Mouse (Mus musculus) forebrain, embryonic 13.5 days (tissue): ENCODE measurements around the gene Fndc3b. TPM values are rescaled to one million over a fixed set of nuclear protein-coding genes. Genes with fewer than 3 reads are reported as not detected.

Experiments used
- ATAC-seq: fragments of 200-750 bp; cut with Nextera tagmentation; 2 replicates; pipeline ENCODE4 v1.8.0; 2017
- H3K27ac ChIP-seq: fragments of 300-500 bp; sonication (generic); 2 replicates; pipeline ENCODE4 v1.5.1; 2015; ENCODE audit warnings: inconsistent platforms, mild to moderate bottlenecking, moderate library complexity
- H3K27me3 ChIP-seq: fragments of 300-500 bp; sonication (generic); 2 replicates; pipeline ENCODE4 v1.6.1; 2015; ENCODE audit warnings: mild to moderate bottlenecking, inconsistent platforms
- H3K36me3 ChIP-seq: fragments of 300-500 bp; sonication (generic); 2 replicates; pipeline ENCODE4 v1.6.1; 2015; ENCODE audit warnings: mild to moderate bottlenecking, inconsistent platforms; ENCODE audit not compliant: poor library complexity, severe bottlenecking
- H3K4me1 ChIP-seq: fragments of 300-500 bp; sonication (generic); 2 replicates; pipeline ENCODE4 v1.6.1; 2015; ENCODE audit warnings: inconsistent platforms
- H3K4me2 ChIP-seq: fragments of 300-500 bp; sonication (generic); 2 replicates; pipeline ENCODE4 v1.6.1; 2015; ENCODE audit warnings: inconsistent platforms, mild to moderate bottlenecking, moderate library complexity
- H3K4me3 ChIP-seq: fragments of 300-500 bp; sonication (generic); 2 replicates; pipeline ENCODE4 v1.5.1; 2015; ENCODE audit warnings: mild to moderate bottlenecking, inconsistent platforms
- H3K9ac ChIP-seq: fragments of 300-500 bp; sonication (generic); 2 replicates; pipeline ENCODE4 v1.6.1; 2015; ENCODE audit warnings: mild to moderate bottlenecking, inconsistent platforms
- H3K9me3 ChIP-seq: fragments of 300-500 bp; sonication (generic); replicated peaks from 2 replicates; pipeline ENCODE4 v1.6.1; 2016; ENCODE audit warnings: inconsistent platforms
- WGBS: fragments of 180-500 bp; shearing (Covaris S2); methylation state at CpG from one replicate; pipeline ENCODE4 v1.1.7; 2015; 5-methylcytosine and 5-hydroxymethylcytosine counted together
- polyA plus RNA-seq: library from polyadenylated mRNA; unstranded; fragments of >200 nt; fragmentation: Nextera tagmentation; extraction: Ambion mirVana; gene quantifications from 2 replicates; pipeline ENCODE4 v1.2.1, GENCODE M21; 2015

Fndc3b gene
- polyA plus RNA-seq, 1 experiment from 2014 or later: 5.6 TPM

- 0 out of 2 replicates have a peak, but pooled peaks cover 6% of the 10 kb centered on the region for H3K4me1 ChIP-seq
- WGBS: 89% methylated on average over 8 of the region's 8 CpGs
- no peak overlapping the region for H3K27ac ChIP-seq
- no peaks in the 10 kb centered on the region for H3K9me3 ChIP-seq
- ATAC-seq: no peak
- H3K4me2 ChIP-seq: no peak overlapping the region
- no peak overlapping the region for H3K4me3 ChIP-seq
- no peaks in the 10 kb centered on the region for H3K36me3 ChIP-seq
- H3K27me3 ChIP-seq: no peaks in the 10 kb centered on the region
- H3K9ac ChIP-seq: no peak overlapping the region
These were observed 18.0 kb upstream of the Fndc3b start for GRCm38 (mm10) chr3:27728798-27729782.

- H3K4me1 ChIP-seq: 0 out of 2 replicates have a peak, but pooled peaks cover 7% of the 10 kb centered on the region
- no peak overlapping the region for H3K4me3 ChIP-seq
- no peak for ATAC-seq
- H3K27me3 ChIP-seq: no peaks in the 10 kb centered on the region
- H3K4me2 ChIP-seq: no peak overlapping the region
- H3K27ac ChIP-seq: no peak overlapping the region
- WGBS: 15% methylated on average over 7 of the region's 7 CpGs
- no peaks in the 10 kb centered on the region for H3K36me3 ChIP-seq
- no peak overlapping the region for H3K9ac ChIP-seq
- H3K9me3 ChIP-seq: no peaks in the 10 kb centered on the region
These were observed 17.1 kb upstream of the Fndc3b start for GRCm38 (mm10) chr3:27728176-27728575.

- Histone ChIP-seq H3K9ac (no peak overlapping the region), H3K27ac (no peak overlapping the region)
These were observed 14.6 kb upstream of the Fndc3b start for GRCm38 (mm10) chr3:27725752-27726151.

GRCm38 (mm10) chr3:27724208-27724607 is 13.1 kb upstream of the Fndc3b start:
- Histone ChIP-seq H3K4me2 (no peak overlapping the region), H3K36me3 (no peaks in the 10 kb centered on the region)

More at GRCm38 (mm10) chr3:27725752-27726151, 14.6 kb upstream of the Fndc3b start:
- 89% methylated on average over 6 of the region's 6 CpGs for WGBS
- H3K36me3 ChIP-seq: no peaks in the 10 kb centered on the region
- no peak overlapping the region for H3K4me2 ChIP-seq
- H3K4me1 ChIP-seq: 0 out of 2 replicates have a peak, but pooled peaks cover 7% of the 10 kb centered on the region
- no peak for ATAC-seq
- no peak overlapping the region for H3K4me3 ChIP-seq
- no peaks in the 10 kb centered on the region for H3K9me3 ChIP-seq
- H3K27me3 ChIP-seq: no peaks in the 10 kb centered on the region

DNA sequence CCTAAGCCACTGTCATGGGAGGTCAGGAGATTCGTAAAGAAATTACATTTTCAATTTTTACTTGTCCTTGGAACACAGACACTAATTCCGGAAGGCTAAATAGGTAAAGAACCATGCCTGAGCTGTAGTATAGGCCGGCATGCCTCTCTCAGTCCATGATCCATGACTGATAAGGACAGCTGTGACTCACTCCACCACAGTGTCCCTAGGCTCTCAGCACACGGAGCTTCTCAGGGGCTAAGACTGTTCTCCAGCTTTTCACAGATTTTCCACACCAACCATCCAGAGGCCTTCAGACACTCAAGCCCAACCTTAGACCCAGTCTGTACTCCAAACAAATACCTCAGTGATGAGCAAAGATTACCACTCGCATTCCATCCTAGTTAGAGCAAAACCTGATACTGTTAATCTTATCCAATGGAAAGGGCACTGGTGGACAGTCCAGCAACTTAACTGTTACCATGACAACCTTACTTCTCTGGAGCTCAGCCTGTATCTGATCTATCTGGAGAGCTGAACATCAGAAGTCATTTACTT is 7.8 kb upstream of the Fndc3b start:
- H3K4me1 ChIP-seq: no peaks in the 10 kb centered on the region
- no peaks in the 10 kb centered on the region for H3K27me3 ChIP-seq
- no peaks in the 10 kb centered on the region for H3K9me3 ChIP-seq
- H3K4me3 ChIP-seq: no peak overlapping the region
- H3K27ac ChIP-seq: no peak overlapping the region
- no peak for ATAC-seq
- no peak overlapping the region for H3K4me2 ChIP-seq
- no peaks in the 10 kb centered on the region for H3K36me3 ChIP-seq
- no peak overlapping the region for H3K9ac ChIP-seq
- WGBS: 91% methylated on average over 5 of the region's 5 CpGs

More at GRCm38 (mm10) chr3:27724208-27724607, 13.1 kb upstream of the Fndc3b start:
- H3K9ac ChIP-seq: no peak overlapping the region
- H3K27ac ChIP-seq: no peak overlapping the region
- H3K27me3 ChIP-seq: no peaks in the 10 kb centered on the region
- WGBS: 36% methylated on average over 8 of the region's 8 CpGs
- H3K4me3 ChIP-seq: no peak overlapping the region
- no peaks in the 10 kb centered on the region for H3K9me3 ChIP-seq
- ATAC-seq: no peak
- H3K4me1 ChIP-seq: 0 out of 2 replicates have a peak, but pooled peaks cover 7% of the 10 kb centered on the region

- Histone ChIP-seq H3K27me3 (0 out of 2 replicates have a peak, but pooled peaks cover 5% of the 10 kb centered on the region), H3K27ac (no peak overlapping the region), H3K4me3 (no peak overlapping the region), H3K9me3 (no peaks in the 10 kb centered on the region), H3K36me3 (no peaks in the 10 kb centered on the region), H3K4me1 (peaks cover 7% of the 10 kb centered on the region), H3K4me2 (no peak overlapping the region), H3K9ac (no peak overlapping the region)
- whole genome bisulfite sequencing: 52% methylated on average over 4 of the region's 4 CpGs
- no peak for ATAC-seq
These were observed 2.9 kb upstream of the Fndc3b start for GRCm38 (mm10) chr3:27713971-27714370.

DNA sequence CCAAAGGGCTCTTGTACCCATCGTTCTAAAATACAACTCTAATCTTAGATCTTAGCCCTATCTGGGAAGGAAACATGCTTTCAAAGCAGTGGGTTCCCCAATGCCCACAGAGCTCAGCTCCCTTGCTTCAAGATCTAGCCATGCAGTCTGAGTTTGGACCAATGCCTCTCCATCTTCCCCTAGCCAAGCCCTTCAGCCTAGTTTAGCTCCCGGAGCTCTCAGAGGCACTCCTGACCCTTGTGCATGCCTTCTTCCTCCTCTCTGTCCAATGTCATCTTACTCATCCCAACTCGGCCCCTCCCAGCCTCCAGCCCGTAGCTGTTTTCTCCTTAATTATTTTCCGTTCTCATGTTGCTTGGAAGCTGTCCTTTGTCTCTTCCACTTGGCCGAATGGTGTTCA is 1.3 kb upstream of the Fndc3b start:
- 35% methylated on average over 6 of the region's 6 CpGs for WGBS

DNA sequence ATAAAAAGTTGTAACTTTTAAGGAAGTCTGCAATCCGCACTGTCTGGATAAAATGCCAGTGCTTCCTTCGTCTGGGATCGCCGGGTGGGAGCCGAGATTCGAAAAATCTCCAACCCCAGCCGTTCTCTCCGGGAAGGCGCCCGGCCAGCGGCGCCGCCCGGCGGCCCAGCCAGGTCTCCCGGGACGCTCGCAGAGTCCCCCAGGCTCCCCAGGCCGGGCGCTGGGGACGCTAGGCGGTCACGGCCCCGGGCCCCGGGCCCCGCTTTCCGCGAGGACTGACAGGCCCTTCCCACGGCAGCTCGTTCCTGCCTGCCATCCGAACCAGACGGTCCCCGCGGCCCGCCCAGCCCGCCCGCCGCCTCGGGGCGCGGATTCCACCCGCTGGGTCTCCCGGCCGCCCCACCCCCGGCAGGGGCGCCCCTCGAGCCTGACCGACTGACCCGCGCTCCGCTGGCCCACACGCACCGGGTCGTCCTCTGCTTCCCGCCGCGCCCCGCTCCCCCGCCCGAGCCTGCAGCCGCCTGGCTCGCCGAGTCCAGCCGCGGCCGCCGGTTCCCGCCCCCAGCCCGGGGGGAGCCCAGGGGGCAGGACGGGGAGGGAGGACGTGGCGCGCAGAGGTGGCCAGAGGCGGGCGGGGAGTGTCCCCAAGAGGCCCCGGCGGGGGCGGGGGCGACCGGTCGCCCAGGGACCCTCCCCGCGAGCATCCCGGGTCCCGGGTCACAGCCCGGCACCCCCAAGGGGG is 1.0 kb downstream of the Fndc3b start:
- ATAC-seq: peak; percentile 48
- no peaks in the 10 kb centered on the region for H3K36me3 ChIP-seq
- peak overlapping the region; percentile 77 for H3K4me2 ChIP-seq
- no peaks in the 10 kb centered on the region for H3K9me3 ChIP-seq
- H3K27ac ChIP-seq: peak overlapping the region; percentile 95
- peaks cover 13% of the 10 kb centered on the region for H3K4me1 ChIP-seq
- peak overlapping the region; percentile 83 for H3K4me3 ChIP-seq
- under 1% methylated on average over 32 of the region's 86 CpGs for WGBS
- peak overlapping the region; percentile 86 for H3K9ac ChIP-seq
- 0 out of 2 replicates have a peak, but pooled peaks cover 5% of the 10 kb centered on the region for H3K27me3 ChIP-seq

More for the DNA sequence above, 1.3 kb upstream of the Fndc3b start:
- no peak for ATAC-seq
- peaks cover 13% of the 10 kb centered on the region for H3K4me1 ChIP-seq
- H3K4me2 ChIP-seq: no peak overlapping the region
- no peak overlapping the region for H3K27ac ChIP-seq
- H3K27me3 ChIP-seq: 0 out of 2 replicates have a peak, but pooled peaks cover 5% of the 10 kb centered on the region
- H3K9ac ChIP-seq: no peak overlapping the region
- H3K36me3 ChIP-seq: no peaks in the 10 kb centered on the region
- no peaks in the 10 kb centered on the region for H3K9me3 ChIP-seq
- H3K4me3 ChIP-seq: no peak overlapping the region

DNA sequence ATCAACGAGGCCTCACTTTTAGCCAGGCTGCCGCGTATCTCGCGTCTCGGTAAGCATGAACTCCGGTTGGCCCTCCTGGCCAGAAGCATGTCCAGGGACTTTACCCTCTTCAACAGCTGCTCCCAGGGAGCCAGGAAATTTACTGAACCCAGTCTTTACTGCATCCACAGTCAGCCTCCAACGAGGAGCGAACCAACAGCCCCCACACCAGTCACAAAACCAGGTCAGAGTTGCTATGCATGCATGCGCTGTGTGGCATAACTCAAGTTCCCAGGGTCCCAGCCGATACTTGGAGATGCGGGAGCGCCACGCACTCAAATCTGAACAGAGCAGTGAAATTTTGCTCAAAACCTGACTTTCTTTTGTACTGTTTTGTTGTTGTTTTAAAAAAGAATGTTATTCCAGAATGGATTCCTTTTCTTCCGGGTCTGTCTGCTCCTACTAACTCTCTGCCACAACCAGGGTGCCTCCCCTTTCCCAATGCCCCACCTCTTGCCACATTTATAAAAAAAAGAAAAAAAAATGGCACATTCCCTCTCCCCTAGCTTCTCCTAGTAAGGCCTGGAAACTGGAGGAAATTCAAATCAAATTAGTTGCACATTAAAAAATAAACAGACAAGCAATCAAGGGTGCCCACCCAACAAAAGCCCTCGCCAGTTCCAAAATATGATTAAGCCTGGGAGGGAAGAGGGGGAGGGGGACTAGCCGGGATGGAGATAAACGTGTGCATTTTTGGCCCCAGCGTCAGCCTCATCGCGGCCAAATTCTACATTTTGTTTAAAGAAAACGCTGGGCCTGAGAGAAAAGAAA is 1.8 kb downstream of the Fndc3b start:
- Histone ChIP-seq H3K4me3 (peak overlapping the region; percentile 83), H3K27ac (no peak overlapping the region), H3K9me3 (no peaks in the 10 kb centered on the region), H3K27me3 (0 out of 2 replicates have a peak, but pooled peaks cover 5% of the 10 kb centered on the region), H3K4me1 (peaks cover 13% of the 10 kb centered on the region), H3K36me3 (no peaks in the 10 kb centered on the region), H3K4me2 (peak overlapping the region; percentile 77), H3K9ac (peak overlapping the region; percentile 86)
- WGBS: 1% methylated on average over 22 of the region's 22 CpGs
- ATAC-seq: no peak

GRCm38 (mm10) chr3:27708581-27708980 is 2.5 kb downstream of the Fndc3b start:
- H3K9ac ChIP-seq: peak overlapping the region; percentile 86
- H3K4me3 ChIP-seq: peak overlapping the region; percentile 83
- no peak for ATAC-seq
- WGBS: 23% methylated on average over 5 of the region's 5 CpGs
- no peaks in the 10 kb centered on the region for H3K36me3 ChIP-seq
- no peak overlapping the region for H3K27ac ChIP-seq
- H3K4me2 ChIP-seq: peak overlapping the region; percentile 77
- H3K4me1 ChIP-seq: peaks cover 13% of the 10 kb centered on the region
- 0 out of 2 replicates have a peak, but pooled peaks cover 5% of the 10 kb centered on the region for H3K27me3 ChIP-seq
- no peaks in the 10 kb centered on the region for H3K9me3 ChIP-seq

GRCm38 (mm10) chr3:27705761-27706160 is 5.3 kb downstream of the Fndc3b start:
- WGBS: 81% methylated on average over 6 of the region's 6 CpGs
- no peak overlapping the region for H3K9ac ChIP-seq
- no peak overlapping the region for H3K27ac ChIP-seq
- no peaks in the 10 kb centered on the region for H3K36me3 ChIP-seq
- peaks cover 13% of the 10 kb centered on the region for H3K4me1 ChIP-seq
- H3K4me3 ChIP-seq: no peak overlapping the region
- H3K9me3 ChIP-seq: no peaks in the 10 kb centered on the region
- ATAC-seq: no peak
- H3K4me2 ChIP-seq: no peak overlapping the region
- H3K27me3 ChIP-seq: no peaks in the 10 kb centered on the region
